Mouse (Mus musculus): Measurements from ENCODE around the gene Mrpl14.

GRCm38 (mm10) chr17:45686716-45687115 is 594 bp downstream of the Mrpl14 start, which contains the start of gene Tmem63b:
- no peak for TF ChIP-seq ZC3H11A (IDR thresholded peaks at IDR 0.05; ENCODE audit: borderline replicate concordance, low read depth, low read length)
- no peak for TF ChIP-seq ZNF384 (IDR thresholded peaks at IDR 0.05; ENCODE audit: low read depth, low read length)
- no peak for TF ChIP-seq CHD2 (IDR thresholded peaks at IDR 0.05; ENCODE audit: low read depth, low read length)
